Mouse (Mus musculus) lung, adult 2 months (tissue): ENCODE data around the gene Slc9a6. TPM values are rescaled to one million over a fixed set of nuclear protein-coding genes. Genes with fewer than 3 reads are reported as not detected.

Experiments
- DNase-seq: peaks from one replicate; pipeline ENCODE4 v3.0.0; 2022
- H3K4me1 ChIP-seq: fragments of 200-500 bp; 2 replicates; pipeline ENCODE4 v1.6.1; 2011; ENCODE audit warnings: low read length; ENCODE audit not compliant: control insufficient read depth, insufficient read depth
- H3K4me3 ChIP-seq: fragments of 200-500 bp; replicated peaks from 2 replicates; pipeline ENCODE3; 2011; ENCODE audit warnings: low read depth, mild to moderate bottlenecking, control low read depth, low read length; ENCODE audit errors: extremely low read depth
- CTCF ChIP-seq: fragments of 200-500 bp; IDR thresholded peaks from 2 replicates; pipeline ENCODE4 v1.5.1; 2011; ENCODE audit warnings: mild to moderate bottlenecking, low read length, control low read depth; ENCODE audit not compliant: insufficient read depth
- POLR2A ChIP-seq: fragments of 200-500 bp; IDR thresholded peaks from 2 replicates; pipeline ENCODE4 v1.6.1; 2011; ENCODE audit warnings: low read depth, mild to moderate bottlenecking, control low read depth, low read length, borderline replicate concordance; ENCODE audit errors: extremely low read depth
- WGBS: fragments of 180-500 bp; shearing (Covaris S2); methylation state at CpG from one replicate; pipeline ENCODE4 v1.1.7; 2018; 5-methylcytosine and 5-hydroxymethylcytosine counted together
- polyA plus RNA-seq: library from polyadenylated mRNA; depleted of rRNA; stranded (reverse); fragments of >200 nt; gene quantifications from 2 replicates; pipeline ENCODE4 v1.2.3, GENCODE M21; 2012

The Slc9a6 gene
- polyA plus RNA-seq, 1 experiment, result 29.9 TPM

DNA sequence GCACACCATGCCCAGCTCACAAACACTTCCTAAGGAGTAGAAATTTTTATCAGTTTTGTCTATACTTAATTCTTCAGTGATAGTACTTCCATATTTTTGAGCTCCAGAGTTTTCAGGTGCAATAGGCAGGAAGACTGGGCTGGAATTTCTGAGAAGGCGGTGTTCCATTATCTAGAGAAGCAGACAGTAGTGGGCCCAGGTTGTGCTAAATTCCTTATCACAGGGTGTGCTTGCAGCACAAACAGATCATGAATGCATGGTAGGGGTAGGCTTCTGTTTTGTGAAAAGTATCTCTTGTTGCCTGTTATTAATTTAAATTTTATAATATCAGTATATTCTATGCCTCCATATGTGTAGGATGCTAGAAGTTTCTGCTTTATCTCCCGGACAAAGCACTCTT is 5.7 kb downstream of the Slc9a6 start:
- TF ChIP-seq POLR2A (no peak), CTCF (no peak)
- Histone ChIP-seq H3K4me1 (no peaks in the 10 kb centered on the region), H3K4me3 (no peak overlapping the region)
- DNase-seq, result no peak
- WGBS, result 71% methylated on average over 2 of the region's 2 CpGs

DNA sequence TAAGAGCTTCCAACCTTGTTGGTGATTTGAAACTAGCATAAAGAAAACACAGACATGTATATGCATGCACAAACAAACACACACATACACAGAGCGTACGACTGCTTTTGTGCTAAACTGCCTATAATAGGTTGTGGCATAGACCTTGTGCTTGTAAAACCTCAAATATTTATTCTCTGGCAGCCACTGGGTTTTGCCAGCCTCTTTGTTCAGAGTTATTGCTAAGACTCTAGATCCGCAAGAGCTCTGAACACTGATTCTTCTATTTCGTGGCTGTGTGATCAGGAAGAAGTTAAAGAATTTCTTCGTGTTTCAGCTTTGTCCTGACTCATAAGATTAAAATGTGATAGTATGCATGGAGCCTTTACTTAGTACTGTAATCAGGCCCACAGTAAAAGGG is 26.6 kb downstream of the Slc9a6 start:
- TF ChIP-seq POLR2A (no peak), CTCF (no peak)
- Histone ChIP-seq H3K4me3 (no peak overlapping the region), H3K4me1 (no peaks in the 10 kb centered on the region; the same call in 1 of the 2 replicates)
- DNase-seq, result no peak
- 76% methylated on average over 5 of the region's 5 CpGs for WGBS

DNA sequence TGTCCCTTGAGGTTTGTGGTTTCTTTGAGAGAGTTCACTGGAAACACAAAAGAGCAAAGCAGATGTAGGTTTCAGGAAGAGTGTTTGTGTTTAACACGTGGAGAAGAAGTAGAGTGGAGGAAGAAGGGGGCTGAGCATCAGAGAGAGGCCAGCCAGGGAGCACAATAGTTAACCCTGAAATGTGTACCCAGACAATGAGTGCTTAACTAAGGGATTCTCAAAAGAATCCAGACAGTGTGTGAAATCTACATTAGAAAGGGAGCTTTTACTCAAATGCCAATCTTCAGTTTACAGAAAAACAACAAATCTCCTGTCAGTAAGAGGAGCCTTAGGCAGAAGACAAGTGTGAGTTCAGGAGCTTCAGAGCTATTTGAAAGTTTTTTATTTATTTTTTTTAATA is 30.5 kb downstream of the Slc9a6 start:
- DNase-seq, result no peak
- TF ChIP-seq CTCF, result no peak
- TF ChIP-seq POLR2A, result no peak
- 6% methylated on average over 1 of the region's 1 CpGs for WGBS
- H3K4me3 ChIP-seq, result no peak overlapping the region
- H3K4me1 ChIP-seq, result no peaks in the 10 kb centered on the region; the same call in 1 of the 2 replicates

DNA sequence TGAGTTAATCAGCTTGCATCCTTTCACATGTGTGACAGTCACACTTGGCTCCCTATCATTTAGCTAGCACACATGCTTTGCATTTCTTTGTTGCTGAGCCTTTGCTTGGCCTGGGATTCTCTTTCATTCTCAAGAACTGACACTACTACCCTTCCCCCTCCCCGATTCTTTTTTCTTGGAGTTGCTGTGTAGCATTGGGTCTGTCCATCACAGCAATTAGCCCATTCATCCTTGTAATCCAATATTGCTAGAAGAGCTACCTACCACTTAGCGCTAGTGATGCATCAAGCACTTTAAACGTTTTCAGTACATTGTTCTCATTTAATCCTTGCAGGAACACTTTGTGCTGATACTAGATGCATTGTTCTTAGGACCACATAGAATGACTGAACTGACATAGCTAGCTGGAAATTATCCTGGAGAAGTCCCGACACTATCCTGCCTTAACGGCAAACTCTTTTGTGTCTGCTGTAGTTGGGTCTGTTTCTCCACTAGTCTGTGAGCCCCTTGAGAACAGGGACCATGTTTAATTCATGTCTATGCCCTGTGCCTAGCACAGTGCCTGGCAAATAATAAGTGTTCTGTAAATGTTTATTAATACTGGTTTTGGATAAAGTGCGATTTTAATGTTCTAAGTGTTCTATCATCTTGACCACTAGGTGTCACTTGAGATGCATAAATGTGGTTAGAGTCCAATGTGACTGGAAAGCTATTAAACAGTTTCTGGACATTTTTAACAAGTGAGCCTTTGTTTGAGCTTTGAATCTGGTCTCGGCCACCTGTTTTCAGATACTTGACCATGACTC is 40.2 kb downstream of the Slc9a6 start:
- H3K4me3 ChIP-seq, result no peak overlapping the region
- no peak for DNase-seq
- TF ChIP-seq CTCF, result no peak
- TF ChIP-seq POLR2A, result no peak
- H3K4me1 ChIP-seq, result peaks cover 3% of the 10 kb centered on the region; the same call in 1 of the 2 replicates
- WGBS, result 63% methylated on average over 7 of the region's 7 CpGs

DNA sequence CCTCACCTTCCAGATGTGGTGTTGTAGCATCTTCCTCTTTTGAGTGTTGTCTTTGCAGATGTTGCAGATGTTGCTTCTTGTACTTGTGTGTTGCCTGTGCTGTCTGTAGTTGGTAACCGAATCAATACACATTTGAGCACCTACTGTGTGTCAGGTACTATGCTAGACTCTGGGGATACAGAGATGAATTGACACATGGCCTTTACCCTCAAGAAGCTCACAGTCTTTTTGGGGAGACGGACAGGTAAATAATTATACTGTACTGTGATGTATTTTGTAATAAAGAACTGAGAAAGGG is 40.7 kb downstream of the Slc9a6 start:
- Histone ChIP-seq H3K4me1 (peaks cover 3% of the 10 kb centered on the region; the same call in 1 of the 2 replicates), H3K4me3 (no peak overlapping the region)
- TF ChIP-seq POLR2A, result no peak
- WGBS, result 70% methylated on average over 2 of the region's 2 CpGs
- DNase-seq, result no peak

DNA sequence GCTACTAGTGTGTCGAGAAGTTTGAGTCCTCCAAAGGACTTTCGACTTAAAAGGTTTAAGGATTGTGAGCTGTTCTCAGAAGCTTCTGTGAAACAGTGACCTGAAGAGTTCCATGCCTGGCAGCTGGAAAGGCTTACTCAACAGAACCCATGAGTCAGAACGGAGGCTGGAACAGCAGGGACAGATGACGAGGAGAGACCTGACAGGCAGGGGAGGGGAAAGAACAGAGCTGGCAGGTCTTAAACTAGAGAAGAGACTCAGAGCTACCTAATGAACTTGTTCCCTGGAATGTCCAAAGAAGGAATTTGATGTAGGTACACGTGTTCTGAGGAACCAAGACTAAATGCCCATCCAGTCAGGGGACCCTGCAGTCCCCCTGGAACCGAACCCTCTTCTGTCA is 41.3 kb downstream of the Slc9a6 start:
- WGBS, result 51% methylated on average over 6 of the region's 6 CpGs
- H3K4me3 ChIP-seq, result no peak overlapping the region
- TF ChIP-seq POLR2A (no peak), CTCF (no peak)
- no peak for DNase-seq
- peaks cover 3% of the 10 kb centered on the region; the same call in 1 of the 2 replicates for H3K4me1 ChIP-seq

DNA sequence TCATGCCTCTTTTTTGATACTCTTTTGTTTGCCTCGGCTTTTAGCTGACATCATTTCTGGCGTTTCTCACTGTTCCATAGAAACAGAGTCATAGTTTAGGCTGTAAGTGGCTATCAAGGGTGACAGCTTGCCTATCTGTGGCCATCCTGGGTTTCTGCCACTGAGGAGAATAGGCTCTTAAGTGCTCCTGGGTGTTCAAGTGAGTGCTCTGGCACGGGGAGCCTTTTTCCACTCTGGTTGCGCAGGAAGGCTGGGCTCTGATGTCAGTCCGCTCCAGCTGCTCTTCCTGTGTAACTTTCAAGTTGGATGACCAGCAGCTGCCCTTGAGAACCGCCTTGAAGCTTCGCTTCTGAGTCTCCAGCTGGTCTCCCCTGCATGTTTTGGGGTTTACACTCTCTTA is 42.2 kb downstream of the Slc9a6 start:
- WGBS, result 35% methylated on average over 7 of the region's 7 CpGs
- DNase-seq, result peak; percentile 61
- TF ChIP-seq POLR2A (no peak), CTCF (no peak)
- H3K4me1 ChIP-seq, result peaks cover 3% of the 10 kb centered on the region; the same call in 1 of the 2 replicates
- H3K4me3 ChIP-seq, result no peak overlapping the region

DNA sequence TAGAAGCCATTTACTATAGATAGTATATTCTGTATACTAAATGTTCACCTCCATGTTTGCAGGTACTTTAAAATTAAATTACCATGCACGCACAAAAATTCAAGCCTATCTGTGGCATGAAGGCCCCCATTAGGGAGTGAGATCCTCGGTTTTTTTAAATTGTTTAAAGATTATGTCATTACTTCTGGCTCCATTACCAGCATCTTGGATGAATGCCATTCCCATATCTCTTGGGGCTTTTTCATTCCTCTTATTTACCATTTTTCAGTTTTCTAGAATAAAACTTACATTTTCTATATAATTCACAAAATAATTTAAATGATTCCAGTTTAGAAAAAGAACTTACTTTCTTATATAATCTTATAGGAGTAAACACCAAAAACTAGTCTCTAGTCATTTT is 46.1 kb downstream of the Slc9a6 start:
- WGBS, result 53% methylated on average over 2 of the region's 2 CpGs
- DNase-seq, result no peak
- no peak overlapping the region for H3K4me3 ChIP-seq
- TF ChIP-seq POLR2A (no peak), CTCF (no peak)
- no peaks in the 10 kb centered on the region; the same call in 1 of the 2 replicates for H3K4me1 ChIP-seq

DNA sequence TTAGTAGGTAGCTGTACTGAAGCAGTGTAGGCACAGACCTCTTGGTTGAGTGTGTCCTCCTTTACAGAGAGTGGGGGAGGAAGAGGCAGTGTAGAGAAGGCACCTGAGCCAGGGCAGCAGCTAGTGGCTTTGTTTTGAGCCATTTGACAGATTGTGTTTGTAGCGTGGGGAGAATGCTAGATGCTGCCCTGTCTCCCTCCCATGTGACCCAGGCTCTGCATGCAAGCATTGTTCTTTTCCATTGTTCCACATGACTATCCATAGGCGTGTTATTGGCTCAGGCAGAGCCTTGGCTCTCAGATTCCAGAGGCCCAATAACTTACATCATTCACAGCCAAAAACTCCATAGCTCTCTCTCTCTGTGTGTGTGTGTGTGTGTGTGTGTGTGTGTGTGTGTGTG is 49.7 kb downstream of the Slc9a6 start:
- Histone ChIP-seq H3K4me3 (no peak overlapping the region), H3K4me1 (no peaks in the 10 kb centered on the region; the same call in 1 of the 2 replicates)
- DNase-seq, result no peak
- TF ChIP-seq CTCF, result no peak
- TF ChIP-seq POLR2A, result no peak
- 47% methylated on average over 2 of the region's 2 CpGs for WGBS

DNA sequence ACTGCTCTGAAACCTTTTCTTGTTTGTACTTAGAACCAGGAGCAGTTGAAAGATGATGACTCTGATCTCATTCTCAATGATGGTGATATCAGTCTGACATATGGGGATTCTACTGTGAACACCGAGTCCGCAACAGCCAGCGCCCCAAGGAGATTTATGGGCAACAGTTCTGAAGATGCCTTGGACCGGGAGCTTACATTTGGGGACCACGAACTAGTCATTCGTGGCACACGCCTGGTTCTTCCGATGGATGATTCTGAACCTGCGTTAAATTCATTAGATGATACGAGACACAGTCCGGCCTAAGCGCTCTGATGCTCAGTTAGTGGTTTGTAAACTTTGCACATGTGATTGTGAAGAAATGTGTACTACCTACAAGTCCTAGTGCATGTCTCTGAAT is 51.6 kb downstream of the Slc9a6 start:
- no peak for TF ChIP-seq CTCF
- no peak for TF ChIP-seq POLR2A
- no peak for DNase-seq
- Histone ChIP-seq H3K4me3 (no peak overlapping the region), H3K4me1 (no peaks in the 10 kb centered on the region)
- 92% methylated on average over 12 of the region's 12 CpGs for WGBS
